Mouse (Mus musculus) ovary, adult 18-20 months (tissue): ENCODE measurements around the gene Aagab.

ENCODE experiments used
- DNase-seq: peaks from one replicate; pipeline ENCODE4 v3.0.0; 2022; ENCODE audit warnings: low spot score, mixed read lengths

Gene Aagab

DNA sequence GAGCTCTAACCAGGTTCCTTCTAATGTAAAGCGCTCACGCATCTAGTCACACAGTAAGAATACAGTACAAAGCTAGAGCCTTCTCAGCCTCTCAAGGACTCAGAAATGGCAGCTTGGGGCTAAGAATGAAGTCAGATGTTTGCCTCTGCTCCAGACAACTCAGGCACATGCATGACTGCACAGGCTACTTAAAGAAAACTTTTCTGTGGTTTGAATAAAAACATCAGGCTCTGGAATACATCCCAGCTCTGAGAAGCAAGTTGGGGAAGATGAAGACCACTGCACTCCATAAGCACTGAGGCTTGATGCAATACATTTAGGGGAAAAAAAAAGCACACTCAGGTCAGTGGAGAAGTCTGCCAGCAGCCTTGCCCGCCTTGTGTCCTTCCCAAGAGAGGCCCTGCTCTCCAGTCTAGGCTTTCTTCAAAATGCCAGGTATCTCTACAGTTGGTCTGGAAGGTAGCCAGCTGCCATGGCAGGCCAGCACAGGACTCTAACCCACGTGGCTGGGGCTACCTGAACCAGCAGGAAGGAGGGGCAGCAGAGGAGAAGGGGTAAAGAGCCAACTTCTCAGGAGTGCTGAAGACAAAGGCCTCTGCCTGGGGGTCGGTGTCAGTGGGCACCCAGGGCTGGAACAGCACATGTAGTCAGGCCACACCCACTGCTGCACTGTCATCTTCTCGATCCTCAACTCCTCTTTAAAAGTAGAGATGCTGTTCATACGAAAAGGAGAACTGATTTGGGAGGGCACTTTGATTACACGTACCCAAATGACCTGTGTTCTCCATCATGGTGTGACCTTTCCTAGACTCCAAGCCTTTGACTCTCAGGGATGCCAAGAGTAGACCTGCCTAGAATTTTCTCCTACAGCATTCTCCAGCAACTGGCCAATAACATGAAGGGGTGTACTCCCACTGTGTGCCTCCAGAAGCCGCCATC lies 45.4 kb downstream of the Aagab start:
- DNase-seq, result no peak

DNA sequence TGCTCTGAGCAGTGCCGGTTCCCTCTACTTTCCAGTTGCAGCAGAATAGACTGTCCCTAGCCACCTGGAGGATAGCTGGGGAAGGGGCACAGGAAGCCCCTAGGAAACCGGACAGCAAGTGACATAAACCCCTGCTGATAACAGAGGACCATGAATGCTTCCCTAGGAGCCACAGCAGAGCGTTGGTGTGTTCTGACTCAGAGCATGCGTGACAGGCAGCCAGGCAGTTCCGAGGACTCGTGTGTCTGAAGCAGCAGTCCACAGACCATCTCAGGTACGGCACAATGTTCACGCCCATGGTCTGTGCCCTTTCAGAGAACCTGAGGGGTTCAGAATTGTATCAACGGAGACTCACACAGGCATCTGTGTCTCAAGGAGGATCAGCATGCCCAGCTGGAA lies 46.1 kb downstream of the Aagab start:
- DNase-seq, result no peak

DNA sequence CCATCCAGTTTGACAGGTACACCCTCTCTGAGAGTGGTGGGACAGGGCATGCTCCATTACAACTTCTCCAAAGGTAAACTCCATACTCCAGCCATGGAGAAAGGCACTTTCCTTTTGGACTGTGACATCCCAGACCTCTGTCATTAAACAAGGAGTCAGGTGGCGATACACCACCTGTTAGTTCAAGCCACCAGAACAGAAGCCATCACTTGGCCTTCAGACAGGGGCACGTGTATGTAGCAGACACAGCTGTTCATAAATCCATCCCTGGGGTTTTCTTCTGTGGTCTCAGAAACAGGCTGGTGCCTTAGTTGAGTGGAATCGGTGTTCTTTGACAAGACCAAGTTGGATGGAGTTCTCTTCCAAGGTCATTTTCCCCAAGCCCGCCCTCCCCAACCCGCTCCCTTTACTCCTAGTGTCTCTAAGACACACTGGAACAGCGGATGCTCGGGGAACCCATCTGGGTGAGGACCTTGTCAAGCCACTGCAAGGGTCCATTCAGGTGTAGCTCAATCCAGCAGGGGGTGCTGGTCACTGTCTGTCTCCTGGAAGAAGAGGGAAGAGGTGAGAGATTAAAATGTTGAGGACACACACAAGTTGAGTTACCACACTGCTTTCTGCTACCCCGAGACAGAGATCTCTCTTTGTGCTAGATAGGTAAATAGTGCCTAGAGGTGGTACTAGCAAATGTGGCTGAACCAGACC lies 47.5 kb downstream of the Aagab start:
- DNase-seq, result no peak

DNA sequence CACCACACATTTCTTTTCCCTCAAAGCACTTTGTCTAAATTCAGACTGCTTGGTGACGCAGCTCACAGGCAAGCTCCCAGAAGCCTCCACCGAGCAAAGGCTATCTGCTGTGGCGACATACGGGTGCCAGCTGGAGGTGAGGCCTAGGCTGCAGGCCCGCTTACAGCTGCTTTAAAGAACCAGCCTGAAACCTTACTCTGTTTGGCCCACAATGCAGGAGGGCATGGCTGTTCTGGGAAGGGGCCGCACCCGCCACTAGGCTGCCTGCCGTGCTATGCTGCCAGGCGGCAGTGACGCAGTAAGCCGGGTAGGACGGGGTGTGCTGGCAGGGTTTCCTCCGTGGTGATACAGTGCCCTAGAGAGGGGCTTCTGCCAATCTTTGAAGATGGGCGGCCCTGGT lies 48.4 kb downstream of the Aagab start:
- DNase-seq, result no peak

DNA sequence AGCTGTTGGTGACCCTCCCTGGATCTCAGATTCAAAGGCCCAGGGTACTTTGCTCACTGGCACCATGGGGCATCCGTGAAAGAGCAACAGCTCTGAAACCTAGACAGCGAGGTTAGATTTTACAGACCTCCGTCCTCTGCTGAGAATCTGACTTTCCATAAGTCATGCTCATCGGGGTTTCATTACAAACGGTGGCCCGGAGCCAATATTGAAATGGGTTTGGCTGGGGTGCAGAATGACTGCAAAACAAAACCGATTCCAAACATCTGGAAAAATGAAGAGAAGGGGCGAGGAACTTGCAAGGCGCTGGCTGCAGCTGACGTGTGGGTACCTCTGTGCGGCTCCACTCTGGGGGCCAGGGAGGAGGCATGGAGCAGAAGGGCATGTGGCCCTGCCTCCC lies 49.1 kb downstream of the Aagab start:
- no peak for DNase-seq

DNA sequence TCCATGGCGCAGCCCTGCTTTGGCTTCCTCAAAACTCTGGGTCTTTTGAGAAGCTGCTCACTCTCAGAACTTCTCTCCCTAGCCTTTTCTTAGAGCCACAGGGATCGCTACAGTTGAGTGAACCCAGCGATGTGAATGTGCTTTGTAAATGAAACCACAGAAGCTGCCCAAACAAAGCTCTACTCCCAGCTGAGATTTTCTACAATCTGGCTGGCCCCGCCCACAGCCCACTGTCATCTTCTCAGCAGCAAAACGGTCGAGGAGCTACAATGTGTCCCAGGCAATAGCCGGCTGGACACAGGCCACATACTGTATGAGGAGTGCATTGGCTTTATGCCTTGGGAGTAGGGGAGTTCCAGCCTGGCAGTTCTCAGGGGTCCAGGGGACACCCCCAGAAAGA lies 51.2 kb downstream of the Aagab start:
- DNase-seq, result no peak

DNA sequence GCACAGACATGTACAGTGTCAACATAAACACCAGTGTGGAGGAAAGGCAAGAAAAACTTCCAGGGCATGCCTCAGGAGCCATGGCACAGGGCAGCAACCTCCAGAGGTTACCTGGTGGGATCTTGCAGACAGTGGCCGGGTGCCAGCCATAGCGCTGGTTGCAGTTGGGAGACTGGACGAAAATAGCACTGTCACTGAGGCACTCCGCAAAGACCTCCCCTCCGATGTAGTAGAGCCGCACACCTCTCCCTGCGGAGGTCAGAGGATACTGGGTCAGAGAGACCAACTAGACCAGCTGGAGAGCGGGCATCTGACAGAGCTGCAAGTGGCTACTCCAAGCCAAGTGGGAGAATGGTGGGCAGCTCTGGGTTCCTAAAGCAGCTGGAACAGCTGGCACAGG lies 52.1 kb downstream of the Aagab start:
- no peak for DNase-seq

DNA sequence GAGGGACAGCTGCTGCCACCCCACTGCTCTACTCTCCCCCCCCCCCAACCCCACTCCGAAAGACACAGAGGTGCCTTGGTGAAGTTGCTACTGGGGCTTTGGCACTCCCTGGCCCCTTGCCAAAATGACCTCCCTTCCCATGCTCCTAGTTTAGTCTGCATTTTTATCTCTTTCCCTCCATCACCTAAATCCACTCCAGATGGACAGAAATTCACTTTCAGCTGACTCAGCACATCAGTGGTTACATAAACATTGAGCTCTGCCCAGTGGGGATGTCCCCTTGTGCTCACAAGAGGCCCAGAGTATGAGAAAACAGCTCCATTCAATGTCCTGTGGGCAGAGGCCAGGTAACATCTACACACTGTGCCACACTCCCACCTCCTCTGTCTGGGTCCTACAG lies 52.6 kb downstream of the Aagab start:
- DNase-seq, result no peak

DNA sequence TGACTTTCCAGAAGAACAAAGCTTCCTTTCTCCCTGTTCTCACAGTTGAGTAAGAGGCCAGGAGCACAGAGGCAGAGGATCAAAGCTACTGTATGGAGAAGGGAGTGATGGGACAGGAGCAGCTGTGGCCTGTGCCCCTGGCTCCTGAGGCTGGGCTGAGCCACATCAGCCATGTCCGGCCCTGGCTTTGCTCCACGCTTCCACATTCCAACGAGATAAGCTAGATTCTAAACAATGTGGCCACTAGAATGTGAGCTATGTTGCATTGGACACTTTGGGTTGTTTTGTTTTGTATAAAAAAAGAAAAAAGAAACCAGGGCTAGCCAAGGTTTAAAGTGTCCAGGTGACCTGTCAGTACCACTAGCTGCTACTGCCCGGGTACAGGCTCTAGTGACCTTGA lies 54.7 kb downstream of the Aagab start:
- peak; percentile 52 for DNase-seq

DNA sequence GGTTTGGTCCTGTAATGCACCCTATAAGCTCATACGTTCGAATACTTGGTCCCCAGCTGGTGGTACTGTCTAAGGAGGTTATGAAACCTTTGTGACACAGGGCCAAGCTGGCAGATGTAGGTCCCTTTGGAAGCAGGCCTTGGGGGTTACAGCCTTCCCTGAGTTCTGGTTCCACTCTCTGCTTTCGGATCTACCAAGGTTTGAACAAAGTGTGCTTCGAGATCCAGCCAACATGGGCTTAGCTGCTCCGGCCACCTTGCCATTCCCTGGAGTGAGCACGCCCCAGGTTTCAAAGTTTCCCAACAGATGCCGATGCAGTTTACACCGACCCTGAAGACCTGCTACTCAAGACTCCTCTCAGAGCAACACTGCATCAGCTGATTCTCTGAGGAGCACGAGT lies 56.0 kb downstream of the Aagab start:
- no peak for DNase-seq

DNA sequence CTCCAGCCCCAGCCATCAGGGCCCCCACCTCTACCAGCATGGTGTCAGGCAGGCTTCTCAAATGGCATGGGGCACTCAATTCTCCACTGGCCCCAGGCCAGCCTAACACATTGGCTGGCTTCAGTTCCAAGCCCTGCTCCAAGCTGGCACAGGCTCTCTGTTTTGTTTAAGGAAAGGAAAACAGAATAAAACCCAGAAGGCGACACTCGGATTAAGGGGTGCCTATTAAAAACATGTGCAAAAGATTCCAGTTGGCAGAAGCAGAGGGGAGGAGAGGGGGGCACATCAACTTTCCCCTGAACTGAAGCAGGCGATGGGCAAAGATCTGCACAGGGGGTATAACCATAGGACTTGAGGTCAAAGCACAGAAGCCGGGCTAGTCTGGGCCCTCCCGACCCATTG lies 56.5 kb downstream of the Aagab start:
- DNase-seq, result no peak

DNA sequence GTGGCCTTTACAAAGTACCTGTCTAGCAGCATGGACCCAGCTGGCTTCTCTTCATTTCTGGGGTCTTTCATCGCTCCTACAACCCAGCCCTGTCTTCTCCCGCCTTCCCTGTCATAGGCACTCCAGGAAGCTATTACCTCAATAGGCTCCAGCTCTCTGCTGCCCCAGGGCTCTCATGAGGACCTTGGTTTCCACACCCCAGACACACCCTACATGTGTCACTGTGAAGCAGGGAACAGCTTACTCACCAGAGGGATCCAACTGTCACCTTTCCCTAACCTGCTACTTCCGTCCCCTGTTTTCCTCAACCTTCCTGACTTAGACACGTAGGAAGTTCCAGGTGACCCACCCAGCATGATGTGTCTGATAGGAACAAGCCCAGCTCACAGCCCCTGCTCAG lies 57.6 kb downstream of the Aagab start:
- DNase-seq, result no peak

DNA sequence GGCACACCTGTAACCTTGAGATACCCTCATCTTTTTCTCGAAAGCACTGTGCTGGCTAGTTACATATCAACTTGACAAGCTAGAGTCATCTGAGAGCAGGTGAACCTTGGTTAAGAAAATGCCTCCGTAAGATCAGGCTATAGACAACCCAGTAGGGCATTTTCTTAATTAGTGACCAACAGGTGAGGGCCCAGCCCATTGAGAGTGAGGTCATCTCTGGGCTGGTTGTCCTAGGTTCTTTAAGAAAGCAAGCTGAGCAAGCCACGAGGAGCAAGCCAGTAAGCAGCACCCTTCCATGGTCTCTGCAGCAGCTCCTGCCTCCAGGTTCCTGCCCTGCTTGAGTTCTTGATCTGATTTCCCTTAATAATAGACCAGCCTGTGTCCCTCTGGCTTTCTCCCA lies 58.2 kb downstream of the Aagab start:
- no peak for DNase-seq

DNA sequence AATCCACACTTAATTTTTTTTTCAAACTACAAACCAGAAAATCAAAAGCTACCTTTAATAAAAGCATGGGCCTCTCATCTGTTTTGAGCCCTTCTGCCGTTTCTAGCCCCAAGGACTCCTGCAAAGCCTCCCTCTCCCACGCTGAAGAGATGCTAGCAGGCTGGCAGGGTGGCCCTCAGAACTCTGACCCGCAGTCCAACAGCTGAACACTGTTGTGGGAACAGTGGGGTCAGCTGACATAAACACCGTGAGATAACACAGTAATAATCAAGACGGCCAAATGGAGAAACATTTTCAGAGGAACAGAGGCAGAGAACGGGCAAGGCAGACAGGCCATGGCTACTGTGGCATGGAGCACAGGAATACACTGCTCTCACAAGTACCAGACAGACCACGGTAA lies 60.3 kb downstream of the Aagab start:
- DNase-seq, result peak; percentile 84

DNA sequence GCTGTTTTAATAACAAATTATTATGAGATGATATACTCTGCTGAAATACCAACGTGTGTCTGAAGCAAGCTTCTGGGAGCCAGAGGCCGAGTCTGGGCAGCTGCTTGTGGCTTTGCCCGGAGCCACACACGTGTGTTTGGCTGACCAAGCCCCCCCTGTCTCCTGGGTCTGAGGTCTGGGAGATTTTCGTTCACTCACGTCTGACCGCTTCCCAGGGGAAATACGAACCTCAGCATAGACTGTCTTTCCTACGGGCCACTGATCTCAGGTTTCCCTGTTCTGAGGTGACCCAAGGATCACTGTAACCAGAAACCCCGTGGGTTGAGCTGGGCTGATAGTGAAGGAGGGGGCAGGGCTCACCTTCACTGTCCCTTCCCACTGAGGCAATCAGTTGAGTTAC lies 60.8 kb downstream of the Aagab start:
- DNase-seq, result no peak

DNA sequence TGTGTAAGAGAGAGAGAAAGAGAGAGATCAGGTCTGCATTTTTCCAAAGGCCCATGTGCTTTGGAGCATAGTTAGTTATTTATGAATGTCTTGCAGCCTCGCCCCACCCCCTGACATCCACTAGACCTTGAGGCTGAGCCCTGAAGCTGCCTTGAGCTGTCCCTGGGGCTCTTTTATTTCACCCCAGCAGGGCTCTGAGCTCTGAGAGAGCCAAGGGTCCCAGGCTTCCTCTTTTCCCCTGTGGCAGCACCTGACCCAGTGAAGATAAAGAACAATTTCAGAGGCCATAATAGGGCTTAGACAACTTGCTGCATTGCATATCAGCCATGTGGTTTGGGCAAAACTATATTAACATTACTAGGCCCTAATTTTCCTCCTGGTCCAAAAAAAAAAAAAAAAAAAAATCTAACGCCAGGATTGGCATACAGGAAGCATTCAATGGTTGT lies 61.9 kb downstream of the Aagab start:
- peak; percentile 56 for DNase-seq

DNA sequence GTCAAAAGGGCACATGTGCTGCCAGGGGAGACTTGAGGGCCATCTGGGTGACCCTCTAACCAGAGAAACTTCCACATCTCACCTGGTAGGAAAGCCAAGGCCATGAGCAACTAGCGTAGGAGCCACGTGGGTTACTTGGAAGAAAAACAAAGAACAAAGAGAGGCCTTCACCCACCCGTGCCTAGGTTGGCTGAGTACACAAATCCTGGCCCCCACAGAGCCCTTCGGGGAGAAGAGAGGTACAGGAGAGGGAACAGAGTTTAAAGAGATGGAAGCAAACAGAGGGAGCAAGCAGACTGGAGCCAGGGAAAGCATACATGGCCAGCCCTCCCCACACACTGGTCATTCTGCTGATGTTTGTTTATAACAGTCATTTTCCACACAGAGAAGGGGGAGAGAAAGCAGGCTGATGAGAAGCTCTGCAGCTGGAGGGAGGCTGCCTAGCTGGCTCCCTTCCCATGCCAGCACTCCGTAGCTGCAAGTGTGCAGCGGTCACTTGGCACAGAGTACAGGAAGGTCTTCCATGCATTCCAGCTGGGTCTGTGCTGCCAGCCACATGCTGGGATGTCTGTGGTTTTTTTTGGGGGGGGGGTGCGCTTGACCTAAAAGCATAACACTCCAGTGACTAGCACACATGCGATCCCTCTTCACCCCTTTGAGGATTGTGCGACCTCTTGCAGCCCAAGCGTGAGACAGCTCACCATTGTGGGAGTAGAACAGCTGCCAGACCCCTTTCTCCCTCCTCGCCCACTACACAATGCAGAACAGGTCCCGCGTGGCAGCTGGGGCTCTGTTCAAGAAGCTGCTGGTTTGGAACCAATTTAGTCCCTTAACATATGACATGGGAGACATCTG lies 62.6 kb downstream of the Aagab start:
- peak; percentile 52 for DNase-seq

DNA sequence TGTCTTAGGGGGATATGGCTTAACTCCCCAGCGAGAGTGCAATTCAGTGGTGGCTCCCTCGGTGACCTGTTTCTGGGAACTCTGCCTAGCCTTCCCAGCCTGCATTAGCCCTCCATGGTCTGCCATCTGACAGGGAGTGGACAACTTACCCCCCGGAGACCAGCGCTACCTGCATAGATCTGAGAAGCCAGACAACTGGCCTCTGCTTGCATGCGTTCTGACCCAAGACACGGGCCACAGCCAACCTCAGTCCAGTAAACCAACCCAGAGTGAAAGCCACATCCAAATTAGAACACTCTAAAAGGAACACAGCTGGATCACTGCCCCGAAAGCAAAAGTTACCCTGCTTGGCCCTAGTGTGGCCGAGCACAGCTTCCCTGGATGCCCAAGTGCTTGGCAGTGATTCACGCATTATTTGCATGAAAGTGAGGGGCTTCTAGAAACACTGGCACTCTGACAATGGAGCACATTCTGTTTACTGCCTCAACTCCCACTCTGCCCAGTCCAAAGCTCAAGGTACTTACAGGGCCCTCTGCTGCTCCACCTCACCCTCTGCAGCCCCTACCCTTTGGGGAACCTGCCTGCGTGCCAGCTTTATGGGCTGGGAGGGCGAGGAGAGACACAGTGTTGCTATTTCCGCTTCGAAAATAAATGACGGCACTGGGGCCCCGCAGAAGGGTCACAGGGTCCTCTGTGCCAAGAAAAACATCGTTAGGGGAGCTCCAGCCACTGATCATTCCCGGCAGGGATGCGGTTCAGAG lies 64.3 kb downstream of the Aagab start:
- DNase-seq, result no peak

DNA sequence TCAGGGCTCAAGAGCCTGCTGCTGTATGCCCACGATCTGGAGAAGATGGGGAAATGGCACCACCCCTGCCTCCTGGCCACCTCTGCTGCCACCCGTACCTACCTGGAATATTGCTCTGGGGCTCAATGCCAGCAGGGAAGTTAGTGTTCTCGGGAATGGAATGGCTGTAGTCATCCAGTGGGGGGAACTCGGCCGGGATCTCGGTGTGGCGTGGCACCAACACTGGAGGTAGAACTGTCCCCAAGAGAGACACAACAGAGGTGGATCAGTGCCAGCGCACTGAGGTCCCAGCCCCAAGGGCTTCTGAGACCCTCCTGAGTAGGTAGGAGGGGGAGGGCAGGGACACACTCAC lies 64.9 kb downstream of the Aagab start:
- no peak for DNase-seq

DNA sequence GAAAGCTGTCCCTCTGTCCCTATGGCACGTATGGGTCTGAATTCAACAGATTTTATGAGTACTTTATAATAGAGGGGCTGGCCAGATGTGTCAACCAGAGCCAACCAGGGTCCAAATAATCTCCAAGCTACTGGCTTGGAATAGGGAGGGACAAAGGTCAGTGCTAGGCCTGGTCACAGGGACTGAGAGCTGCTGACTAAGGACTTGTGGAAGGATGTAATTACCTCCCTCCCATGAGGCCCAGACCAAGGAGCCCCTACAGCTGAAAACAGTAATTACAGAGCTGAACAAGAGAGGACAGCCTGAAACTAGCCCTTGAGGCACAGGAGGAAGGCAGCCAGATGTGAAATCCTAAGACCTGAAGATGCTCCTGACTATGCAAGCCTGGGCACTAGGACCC lies 66.2 kb downstream of the Aagab start:
- DNase-seq, result no peak

DNA sequence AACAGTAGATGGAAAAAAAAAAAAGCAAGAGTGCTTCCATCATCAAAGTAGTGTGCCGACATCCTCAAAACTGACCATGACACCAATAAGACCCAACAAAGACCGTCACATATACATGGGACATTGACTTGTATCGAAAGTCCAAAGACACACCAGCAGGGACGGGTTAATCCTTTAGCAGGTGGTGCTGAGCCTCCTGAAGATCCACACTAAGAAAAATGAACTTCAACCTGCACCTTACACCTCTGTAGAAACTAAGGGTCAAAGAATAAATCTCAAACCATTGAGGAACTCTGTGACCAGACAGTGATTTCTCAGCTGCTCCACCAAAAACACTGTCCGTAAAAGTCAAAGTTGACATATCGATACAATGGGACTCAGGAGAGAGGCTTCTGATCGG lies 67.4 kb downstream of the Aagab start:
- DNase-seq, result no peak
